Mouse (Mus musculus) liver, embryonic 12.5 days (tissue): Measurements from ENCODE around the gene S1pr2. TPM values are rescaled to one million over a fixed set of nuclear protein-coding genes. Genes with fewer than 3 reads are reported as not detected.

Source experiments
- ATAC-seq: fragments of 200-750 bp; cut with Nextera tagmentation; 2 replicates; pipeline ENCODE4 v1.8.0; 2017; ENCODE audit warnings: moderate number of reproducible peaks, mild to moderate bottlenecking, moderate library complexity
- H3K27ac ChIP-seq: fragments of 300-500 bp; sonication (generic); 2 replicates; pipeline ENCODE4 v1.5.1; 2016; ENCODE audit warnings: mild to moderate bottlenecking
- H3K27me3 ChIP-seq: fragments of 300-500 bp; sonication (generic); replicated peaks from 2 replicates; pipeline ENCODE4 v1.6.1; 2016; ENCODE audit warnings: mild to moderate bottlenecking, moderate library complexity
- H3K36me3 ChIP-seq: fragments of 300-500 bp; sonication (generic); 2 replicates; pipeline ENCODE4 v1.6.1; 2016; ENCODE audit warnings: mild to moderate bottlenecking, moderate library complexity
- H3K4me1 ChIP-seq: fragments of 300-500 bp; sonication (generic); 2 replicates; pipeline ENCODE4 v1.6.1; 2016
- H3K4me2 ChIP-seq: fragments of 300-500 bp; sonication (generic); 2 replicates; pipeline ENCODE4 v1.6.1; 2016; ENCODE audit warnings: mild to moderate bottlenecking, moderate library complexity
- H3K4me3 ChIP-seq: fragments of 300-500 bp; sonication (generic); 2 replicates; pipeline ENCODE4 v1.5.1; 2016; ENCODE audit warnings: mild to moderate bottlenecking, moderate library complexity
- H3K9ac ChIP-seq: fragments of 300-500 bp; sonication (generic); 2 replicates; pipeline ENCODE4 v1.6.1; 2016; ENCODE audit warnings: mild to moderate bottlenecking, moderate library complexity
- H3K9me3 ChIP-seq: fragments of 300-500 bp; sonication (generic); replicated peaks from 2 replicates; pipeline ENCODE4 v1.6.1; 2016; ENCODE audit warnings: mild to moderate bottlenecking, moderate library complexity
- WGBS: fragments of 180-500 bp; shearing (Covaris S2); methylation state at CpG from one replicate; pipeline ENCODE4 v1.1.7; 2016; ENCODE audit not compliant: insufficient replicate concordance; 5-methylcytosine and 5-hydroxymethylcytosine counted together
- polyA plus RNA-seq: library from polyadenylated mRNA; unstranded; fragments of >200 nt; fragmentation: Nextera tagmentation; extraction: Ambion mirVana; gene quantifications from 2 replicates; pipeline ENCODE4 v1.2.1, GENCODE M21; 2016

The S1pr2 gene
- polyA plus RNA-seq = 6.6 and 6.7 TPM in 2 replicates

DNA sequence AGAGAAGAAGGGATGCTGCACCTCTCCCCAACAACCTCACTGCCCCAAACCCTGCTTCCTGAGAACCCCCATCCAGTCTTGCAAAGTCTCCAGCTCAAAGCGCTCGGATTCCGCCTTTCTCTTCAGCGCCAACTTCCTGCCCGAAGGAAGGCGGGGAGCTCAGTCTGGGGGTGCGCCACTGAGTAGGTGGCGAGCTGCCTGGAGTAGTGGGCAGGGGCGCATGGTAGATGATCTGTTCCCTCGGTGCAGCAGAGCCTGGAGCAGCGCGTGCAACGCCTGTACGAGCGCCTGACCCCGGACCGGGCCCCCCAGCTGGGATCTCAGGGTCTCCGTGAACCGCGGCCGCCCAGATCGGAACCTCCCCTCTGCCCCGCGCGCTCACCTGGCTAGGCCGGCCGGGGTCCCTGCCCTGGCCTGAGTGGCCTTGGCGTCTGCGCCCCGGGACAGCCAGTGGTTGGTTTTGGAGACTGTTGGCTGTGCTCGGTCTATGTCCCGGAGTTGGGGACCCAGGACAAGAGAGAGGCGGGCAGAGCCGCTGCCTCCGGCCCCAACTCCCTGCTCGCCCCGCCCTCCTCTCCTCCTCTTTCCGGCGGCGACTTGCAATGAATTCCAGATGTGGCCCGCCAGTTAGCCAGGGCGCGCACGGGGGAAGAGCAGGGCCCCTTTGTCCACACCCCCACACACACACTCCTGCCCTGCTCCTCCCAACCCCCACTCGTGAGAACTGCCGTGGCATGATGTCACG, at the start of gene S1pr2:
Gene S1pr2 (minus strand): TSS at position 566 of the 745 bp plus-strand sequence.
- under 1% methylated on average over 46 of the region's 47 CpGs for WGBS
- H3K4me1 ChIP-seq = peaks cover 73% of the 10 kb centered on the region

DNA sequence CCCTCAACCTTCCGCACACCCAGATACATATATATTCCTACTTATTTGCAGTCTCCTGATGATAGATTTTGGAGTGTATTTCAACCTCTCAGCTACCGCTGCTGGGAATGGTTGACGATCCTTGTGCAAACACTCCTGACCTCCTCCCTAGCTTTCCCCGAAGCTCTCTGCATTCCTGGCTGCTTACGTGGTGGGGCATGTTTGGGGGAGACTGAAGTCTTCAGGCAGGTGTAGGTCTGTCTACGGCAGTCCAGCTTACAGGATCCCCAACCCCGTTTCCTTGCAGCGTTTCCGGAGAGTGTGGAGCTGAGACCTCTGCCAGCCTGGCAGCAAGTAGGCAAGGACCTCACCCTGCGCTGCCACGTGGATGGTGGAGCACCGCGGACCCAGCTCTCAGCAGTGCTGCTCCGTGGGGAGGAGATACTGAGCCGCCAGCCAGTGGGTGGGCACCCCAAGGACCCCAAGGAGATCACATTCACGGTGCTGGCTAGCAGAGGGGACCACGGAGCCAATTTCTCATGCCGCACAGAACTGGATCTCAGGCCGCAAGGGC, 48.8 kb upstream of the S1pr2 start:
- Histone ChIP-seq H3K9me3 (no peaks in the 10 kb centered on the region), H3K27ac (peak overlapping the region; percentile 45; the same call in 1 of the 2 replicates), H3K27me3 (0 out of 2 replicates have a peak, but pooled peaks cover 3% of the 10 kb centered on the region), H3K4me1 (peaks cover 47% of the 10 kb centered on the region), H3K4me2 (no peak overlapping the region), H3K36me3 (peaks cover 25% of the 10 kb centered on the region), H3K9ac (no peak overlapping the region), H3K4me3 (no peak overlapping the region)
- 79% methylated on average over 19 of the region's 19 CpGs for WGBS
- no peak for ATAC-seq

More for the DNA sequence above, at the start of gene S1pr2:
- Histone ChIP-seq H3K9me3 (no peaks in the 10 kb centered on the region), H3K36me3 (no peaks in the 10 kb centered on the region), H3K9ac (peak within 1 kb of the TSS; percentile 70), H3K27ac (peak within 1 kb of the TSS; percentile 80), H3K27me3 (0 out of 2 replicates have a peak, but pooled peaks cover 7% of the 10 kb centered on the region), H3K4me2 (peak within 1 kb of the TSS; percentile 98), H3K4me3 (peak within 1 kb of the TSS; percentile 72)
- peak; percentile 66 for ATAC-seq

GRCm38 (mm10) chr9:21022726-21023125, 46.1 kb upstream of the S1pr2 start:
- no peak for ATAC-seq
- 71% methylated on average over 1 of the region's 1 CpGs for WGBS
- peaks cover 14% of the 10 kb centered on the region; the same call in 1 of the 2 replicates for H3K27me3 ChIP-seq
- no peak overlapping the region for H3K27ac ChIP-seq
- no peaks in the 10 kb centered on the region for H3K9me3 ChIP-seq
- H3K4me3 ChIP-seq = no peak overlapping the region
- peaks cover 29% of the 10 kb centered on the region for H3K4me1 ChIP-seq
- H3K4me2 ChIP-seq = no peak overlapping the region
- no peak overlapping the region for H3K9ac ChIP-seq
- H3K36me3 ChIP-seq = peaks cover 29% of the 10 kb centered on the region

DNA sequence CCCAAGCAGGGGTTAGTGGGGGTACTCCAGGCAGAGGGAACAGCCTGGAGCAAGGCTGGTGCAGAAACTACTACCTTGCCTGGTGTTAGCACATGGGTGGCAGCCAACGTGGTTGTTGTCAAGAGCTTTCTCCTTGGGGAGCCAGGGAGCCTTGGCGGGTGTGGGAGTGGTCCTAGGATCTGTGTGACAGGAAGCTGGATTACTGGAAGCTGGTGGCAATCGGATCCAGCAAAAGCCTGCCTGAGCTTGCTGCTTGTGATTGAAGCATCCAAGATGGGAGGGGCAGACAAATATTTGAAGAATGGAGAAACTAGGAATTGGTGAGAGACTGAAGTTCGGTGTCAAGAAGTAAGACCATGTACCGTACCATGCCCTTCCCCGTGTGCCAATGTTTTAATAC, 45.7 kb upstream of the S1pr2 start:
- ATAC-seq = no peak
- Histone ChIP-seq H3K4me2 (no peak overlapping the region), H3K9me3 (no peaks in the 10 kb centered on the region), H3K27me3 (peaks cover 18% of the 10 kb centered on the region), H3K9ac (no peak overlapping the region), H3K4me3 (no peak overlapping the region), H3K4me1 (peaks cover 29% of the 10 kb centered on the region), H3K27ac (no peak overlapping the region; the same call in 1 of the 2 replicates), H3K36me3 (peaks cover 26% of the 10 kb centered on the region)
- 71% methylated on average over 6 of the region's 6 CpGs for WGBS

- no peak overlapping the region for H3K4me3 ChIP-seq
- WGBS = 72% methylated on average over 3 of the region's 3 CpGs
- no peak overlapping the region for H3K4me2 ChIP-seq
- H3K36me3 ChIP-seq = peaks cover 19% of the 10 kb centered on the region; the same call in 1 of the 2 replicates
- no peak for ATAC-seq
- H3K9ac ChIP-seq = no peak overlapping the region
- peaks cover 29% of the 10 kb centered on the region for H3K4me1 ChIP-seq
- H3K27me3 ChIP-seq = peaks cover 28% of the 10 kb centered on the region
- no peaks in the 10 kb centered on the region for H3K9me3 ChIP-seq
- H3K27ac ChIP-seq = no peak overlapping the region
These were observed 44.8 kb upstream of the S1pr2 start for GRCm38 (mm10) chr9:21021363-21021762.

DNA sequence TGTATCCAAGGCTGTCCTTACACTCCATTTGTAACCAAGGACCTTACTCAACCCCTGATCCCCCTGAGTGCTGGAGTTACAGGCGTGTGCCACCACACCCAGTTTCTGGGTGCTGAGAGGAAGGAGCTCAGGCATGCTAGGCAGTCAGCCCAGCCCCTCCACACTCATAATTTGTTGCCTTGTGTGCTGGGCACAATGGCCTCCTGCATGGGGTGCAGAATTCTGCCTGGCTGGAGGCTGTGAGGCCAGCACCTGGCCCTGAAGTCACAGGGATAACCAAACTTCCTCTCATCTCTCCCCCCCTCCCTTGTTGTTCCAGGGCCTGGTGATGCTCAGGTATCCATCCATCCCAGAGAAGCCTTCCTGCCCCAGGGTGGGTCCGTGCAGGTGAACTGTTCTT, 42.0 kb upstream of the S1pr2 start:
- Histone ChIP-seq H3K27ac (no peak overlapping the region), H3K4me2 (no peak overlapping the region), H3K4me3 (no peak overlapping the region), H3K9ac (no peak overlapping the region), H3K36me3 (peaks cover 10% of the 10 kb centered on the region; the same call in 1 of the 2 replicates), H3K4me1 (peaks cover 41% of the 10 kb centered on the region), H3K9me3 (no peaks in the 10 kb centered on the region), H3K27me3 (peaks cover 51% of the 10 kb centered on the region)
- WGBS = 54% methylated on average over 2 of the region's 2 CpGs
- no peak for ATAC-seq

- ATAC-seq = no peak
- H3K27ac ChIP-seq = no peak overlapping the region
- WGBS = 22% methylated on average over 4 of the region's 4 CpGs
- H3K4me3 ChIP-seq = peak overlapping the region; percentile 51
- no peaks in the 10 kb centered on the region for H3K9me3 ChIP-seq
- H3K4me2 ChIP-seq = peak overlapping the region; percentile 75
- H3K27me3 ChIP-seq = peaks cover 51% of the 10 kb centered on the region
- H3K36me3 ChIP-seq = peaks cover 10% of the 10 kb centered on the region; the same call in 1 of the 2 replicates
- H3K9ac ChIP-seq = peak overlapping the region; percentile 23; the same call in 1 of the 2 replicates
- H3K4me1 ChIP-seq = peaks cover 45% of the 10 kb centered on the region
These were observed 40.6 kb upstream of the S1pr2 start for GRCm38 (mm10) chr9:21017177-21017575.

DNA sequence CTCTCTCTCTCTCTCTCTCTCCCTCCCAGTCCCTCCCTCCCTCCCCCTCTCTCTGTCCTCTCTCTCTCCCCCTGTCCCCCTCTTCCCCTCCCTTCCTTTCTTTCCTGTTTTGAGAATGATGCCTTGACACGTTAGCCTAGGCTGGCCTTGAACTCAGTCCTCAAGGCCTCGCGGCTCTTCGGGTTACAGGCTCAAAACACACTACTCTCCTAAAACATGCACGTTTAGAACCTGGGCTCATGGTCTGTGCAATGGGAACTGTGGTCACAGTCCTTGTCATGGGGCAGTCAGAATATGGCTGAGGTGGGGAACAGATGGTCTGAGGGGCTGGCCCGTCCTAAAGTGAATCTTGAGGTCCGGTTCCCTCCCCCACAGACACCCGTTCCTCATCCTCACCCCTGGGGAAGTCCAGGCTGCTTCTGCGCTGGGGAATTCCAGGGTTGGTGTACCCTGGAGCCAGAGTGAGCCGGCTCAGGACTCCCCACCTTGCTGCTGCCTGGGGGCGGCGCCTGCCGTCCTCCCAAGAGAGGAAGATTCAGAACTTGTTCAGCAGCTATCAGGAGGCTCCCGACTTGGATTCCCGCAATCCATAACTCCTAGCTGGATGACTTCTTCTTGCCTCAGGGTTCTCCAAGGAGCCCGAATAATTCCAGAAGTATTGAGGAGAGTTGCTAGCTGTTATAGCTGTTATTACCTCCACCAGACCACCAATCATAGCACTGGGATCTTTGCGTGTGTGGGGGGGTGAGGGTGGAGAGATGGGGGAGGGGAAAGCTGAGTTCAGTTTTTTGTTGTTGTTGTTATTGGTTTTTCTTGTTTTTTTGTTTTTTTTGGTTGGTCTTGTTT, 40.0 kb upstream of the S1pr2 start:
- 6% methylated on average over 17 of the region's 17 CpGs for WGBS
- 0 out of 2 replicates have a peak, but pooled peaks have one; percentile 8 for ATAC-seq
- peaks cover 10% of the 10 kb centered on the region; the same call in 1 of the 2 replicates for H3K36me3 ChIP-seq
- peak overlapping the region; percentile 75 for H3K4me2 ChIP-seq
- H3K9ac ChIP-seq = peak overlapping the region; percentile 44
- 0 out of 2 replicates have a peak overlapping the region, but pooled peaks have one; percentile 1 for H3K27ac ChIP-seq
- no peaks in the 10 kb centered on the region for H3K9me3 ChIP-seq
- H3K4me3 ChIP-seq = peak overlapping the region; percentile 51
- peaks cover 51% of the 10 kb centered on the region for H3K4me1 ChIP-seq
- H3K27me3 ChIP-seq = peaks cover 51% of the 10 kb centered on the region

DNA sequence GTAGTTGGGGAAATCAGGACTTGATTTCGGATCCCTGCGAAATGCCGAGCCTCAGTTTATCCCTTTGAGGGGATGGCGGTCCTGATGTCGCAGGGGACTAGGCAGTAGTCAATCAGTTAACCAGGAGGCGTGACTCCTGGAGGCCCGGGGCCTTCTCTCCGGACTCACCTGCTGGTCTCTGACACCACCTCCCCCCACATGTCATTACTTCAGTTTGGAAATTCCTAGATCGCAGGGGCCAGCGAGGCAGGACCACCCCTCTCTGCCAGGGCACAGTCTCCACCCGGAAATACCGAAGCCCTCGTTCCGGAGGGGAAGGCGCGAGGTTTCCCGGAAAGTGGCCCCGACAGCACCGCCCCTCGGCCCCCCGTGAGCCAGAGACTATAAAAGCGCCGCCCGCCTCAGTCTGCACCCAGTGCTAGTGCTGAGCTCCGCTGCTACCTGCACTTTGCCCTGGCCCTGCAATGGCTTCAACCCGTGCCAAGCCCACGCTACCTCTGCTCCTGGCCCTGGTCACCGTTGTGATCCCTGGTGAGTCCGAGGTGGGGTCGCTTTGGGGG, 39.1 kb upstream of the S1pr2 start, which contains the start of gene Icam1:
Gene Icam1 (plus strand): TSS at position 415 of the 560 bp plus-strand sequence.
- peaks cover 55% of the 10 kb centered on the region for H3K4me1 ChIP-seq
- under 1% methylated on average over 30 of the region's 30 CpGs for WGBS
- H3K36me3 ChIP-seq = peaks cover 10% of the 10 kb centered on the region; the same call in 1 of the 2 replicates
- peaks cover 51% of the 10 kb centered on the region for H3K27me3 ChIP-seq
- no peaks in the 10 kb centered on the region for H3K9me3 ChIP-seq
- peak within 1 kb of the TSS; percentile 50 for H3K27ac ChIP-seq
- ATAC-seq = peak; percentile 66
- H3K9ac ChIP-seq = peak within 1 kb of the TSS; percentile 44
- H3K4me2 ChIP-seq = peak within 1 kb of the TSS; percentile 75
- H3K4me3 ChIP-seq = peak within 1 kb of the TSS; percentile 51

GRCm38 (mm10) chr9:21014691-21015570, 38.4 kb upstream of the S1pr2 start:
- Histone ChIP-seq H3K9ac (peak overlapping the region; percentile 44), H3K4me2 (peak overlapping the region; percentile 75), H3K4me3 (peak overlapping the region; percentile 51), H3K27me3 (peaks cover 51% of the 10 kb centered on the region), H3K36me3 (peaks cover 9% of the 10 kb centered on the region; the same call in 1 of the 2 replicates), H3K4me1 (peaks cover 55% of the 10 kb centered on the region), H3K27ac (peak overlapping the region; percentile 50), H3K9me3 (no peaks in the 10 kb centered on the region)
- 3% methylated on average over 29 of the region's 29 CpGs for WGBS
- ATAC-seq = 0 out of 2 replicates have a peak, but pooled peaks have one; percentile 23
